8 mouse cellular contexts compared by ENCODE assay signal in the genomic region with DNA sequence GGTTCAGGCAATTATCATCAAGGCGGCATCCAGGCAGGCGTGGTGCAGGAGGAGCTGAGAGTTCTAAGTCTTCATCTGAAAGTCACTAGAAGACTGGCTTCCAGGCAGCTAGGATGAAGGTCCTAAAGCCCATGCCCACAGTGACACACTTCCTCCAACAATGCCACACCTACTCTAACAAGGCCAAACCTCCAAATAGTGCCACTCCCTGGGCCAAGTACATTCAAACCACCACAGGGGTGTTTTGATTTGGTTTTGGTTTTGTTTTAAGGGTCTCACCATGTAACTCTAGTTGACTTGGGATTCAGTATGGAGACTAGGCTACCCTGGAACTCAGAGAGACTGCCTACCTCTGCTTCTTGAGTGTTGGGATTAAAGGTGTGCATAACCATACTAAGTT. TPM values are rescaled to one million over a fixed set of nuclear protein-coding genes. Genes with fewer than 3 reads are reported as not detected.
DNase-seq lines count a peak whose midpoint lies in the region; ATAC-seq lines count a peak whose summit lies in the region.

A gene (minus strand): TSS at position 101 of the 400 bp plus-strand sequence.

- DNase-seq in layer of hippocampus, adult 18-20 months (ENCODE audit: low spot score in 2 of 2), result no peak
- DNase-seq in layer of hippocampus, adult 9-11 months, result no peak
- no peak for DNase-seq in adrenal gland, adult 2 months
- DNase-seq in gastrocnemius, postnatal 25 days, result no peak
- no peak for DNase-seq in midbrain, embryonic 11.5 days (ENCODE audit: low spot score, missing footprints)
- DNase-seq in embryo, embryonic 9.5 days (ENCODE audit: extremely low spot score), result no peak
- no peak for DNase-seq in ovary, postnatal 10 days (ENCODE audit: low spot score)

- H3K27ac ChIP-seq in intestine, embryonic 15.5 days, result 0 out of 2 replicates have a peak within 1 kb of the TSS, but pooled peaks have one; percentile 92
- no peak within 1 kb of the TSS for H3K27ac ChIP-seq in midbrain, embryonic 11.5 days (ENCODE audit: low read depth, low read length)

- no peaks in the 10 kb centered on the region for H3K27me3 ChIP-seq in intestine, embryonic 15.5 days (replicated peaks)
- peaks cover 3% of the 10 kb centered on the region for H3K27me3 ChIP-seq in midbrain, embryonic 11.5 days (ENCODE audit: control insufficient read depth, insufficient read depth, low read length)

- ATAC-seq in intestine, embryonic 15.5 days, result no peak
- no peak for ATAC-seq in midbrain, embryonic 11.5 days (ENCODE audit: low FRiP score)

- H3K4me2 ChIP-seq in intestine, embryonic 15.5 days (replicated peaks), result peak within 1 kb of the TSS; percentile 71
- peak within 1 kb of the TSS; percentile 88 for H3K4me2 ChIP-seq in midbrain, embryonic 11.5 days

- H3K9me3 ChIP-seq in intestine, embryonic 15.5 days, result no peaks in the 10 kb centered on the region
- no peaks in the 10 kb centered on the region for H3K9me3 ChIP-seq in midbrain, embryonic 11.5 days (ENCODE audit: control insufficient read depth, low read length)

- H3K4me1 ChIP-seq in intestine, embryonic 15.5 days (replicated peaks), result peaks cover 39% of the 10 kb centered on the region
- peaks cover 8% of the 10 kb centered on the region for H3K4me1 ChIP-seq in midbrain, embryonic 11.5 days (ENCODE audit: control insufficient read depth, insufficient read depth, low read length)

- 82% methylated on average over 2 of the region's 2 CpGs for WGBS in intestine, embryonic 15.5 days
- 96% methylated on average over 2 of the region's 2 CpGs for WGBS in midbrain, embryonic 11.5 days

- peak within 1 kb of the TSS; percentile 61 for H3K4me3 ChIP-seq in intestine, embryonic 15.5 days (replicated peaks)
- H3K4me3 ChIP-seq in midbrain, embryonic 11.5 days (ENCODE audit: low read depth, low read length), result no peak within 1 kb of the TSS

- H3K9ac ChIP-seq in intestine, embryonic 15.5 days, result peak within 1 kb of the TSS; percentile 80; the same call in 1 of the 2 replicates
- H3K9ac ChIP-seq in midbrain, embryonic 11.5 days (ENCODE audit: low read length), result no peak within 1 kb of the TSS

- H3K36me3 ChIP-seq in intestine, embryonic 15.5 days, result peaks cover 4% of the 10 kb centered on the region; the same call in 1 of the 2 replicates
- H3K36me3 ChIP-seq in midbrain, embryonic 11.5 days (ENCODE audit: control insufficient read depth, insufficient read depth, low read length), result no peaks in the 10 kb centered on the region

RNA-seq across cellular contexts. Expression of the gene that starts here (rescaled TPM):
- 10 to 100 TPM; 23.6 to 27.1 TPM for total RNA-seq in layer of hippocampus, adult 18-20 months (2021)
- total RNA-seq in adrenal gland, adult 2 months (2021), result 100 to 1,000 TPM in 1 of 2 experiments, 10 to 100 TPM in 1; 98.3 to 115 TPM
- polyA plus RNA-seq in adrenal gland, adult 2 months (2012; rRNA removed), result 834 and 852 TPM in 2 replicates
- 10 to 100 TPM; 28.5 to 36.6 TPM for total RNA-seq in gastrocnemius, postnatal 25 days (2021)
- polyA plus RNA-seq in intestine, embryonic 15.5 days (2015; fragmentation: Nextera tagmentation; extraction: Ambion mirVana), result 54.9 and 64.3 TPM in 2 replicates
- polyA plus RNA-seq in midbrain, embryonic 11.5 days (2014; fragmentation: Nextera tagmentation; extraction: Ambion mirVana), result 6.4 and 7.0 TPM in 2 replicates

Comparison
In these comparisons a context has a peak if more than half of its experiments do, and no peak if none do; other contexts are left out.
1. RNA of the gene that starts here (polyA plus RNA-seq): 834 to 852 TPM in adrenal gland, adult 2 months; 54.9 to 64.3 TPM in intestine, embryonic 15.5 days and 6.4 to 7.0 TPM in midbrain, embryonic 11.5 days; every median in the first group is over 10 times any median in the second.